Mouse (Mus musculus): ENCODE data around the gene Socs1.

Socs1 gene

DNA sequence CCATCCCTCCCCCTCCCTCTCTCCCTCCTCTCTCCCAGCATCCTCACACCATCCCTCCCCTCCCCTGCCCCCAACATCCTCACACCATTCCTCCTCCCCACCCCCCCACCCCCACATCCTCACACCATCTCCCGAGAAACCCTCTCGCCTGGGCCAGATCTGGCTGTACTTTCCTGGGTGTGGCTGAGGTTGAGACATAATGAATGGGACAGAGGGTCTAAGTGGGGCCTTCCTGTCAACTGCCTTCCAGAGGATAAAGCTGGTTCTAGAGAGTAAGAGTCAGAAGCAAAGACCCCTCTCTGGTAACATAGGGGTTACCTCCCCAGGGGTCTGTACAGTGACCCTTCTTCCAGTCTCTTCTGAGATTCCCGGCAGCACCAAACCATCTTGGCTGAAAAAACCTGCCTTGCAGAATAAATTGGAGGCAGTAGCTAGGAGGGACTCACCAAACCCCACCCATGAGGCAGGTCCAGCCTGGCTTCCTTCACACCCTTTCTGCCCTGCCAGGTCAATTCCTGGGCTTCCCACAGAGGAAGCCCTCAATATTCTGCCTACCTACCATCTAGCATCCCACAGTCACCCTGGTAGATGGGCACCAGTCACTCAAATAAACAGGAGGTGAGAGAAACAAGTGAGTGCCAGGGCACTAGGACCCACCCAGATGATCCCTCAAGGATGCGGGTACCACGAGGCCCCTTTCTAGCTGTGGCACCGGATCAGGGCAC lies 21.6 kb downstream of the Socs1 start:
- DNase-seq (ENCODE audit: low spot score in 2 of 2) = no peak

DNA sequence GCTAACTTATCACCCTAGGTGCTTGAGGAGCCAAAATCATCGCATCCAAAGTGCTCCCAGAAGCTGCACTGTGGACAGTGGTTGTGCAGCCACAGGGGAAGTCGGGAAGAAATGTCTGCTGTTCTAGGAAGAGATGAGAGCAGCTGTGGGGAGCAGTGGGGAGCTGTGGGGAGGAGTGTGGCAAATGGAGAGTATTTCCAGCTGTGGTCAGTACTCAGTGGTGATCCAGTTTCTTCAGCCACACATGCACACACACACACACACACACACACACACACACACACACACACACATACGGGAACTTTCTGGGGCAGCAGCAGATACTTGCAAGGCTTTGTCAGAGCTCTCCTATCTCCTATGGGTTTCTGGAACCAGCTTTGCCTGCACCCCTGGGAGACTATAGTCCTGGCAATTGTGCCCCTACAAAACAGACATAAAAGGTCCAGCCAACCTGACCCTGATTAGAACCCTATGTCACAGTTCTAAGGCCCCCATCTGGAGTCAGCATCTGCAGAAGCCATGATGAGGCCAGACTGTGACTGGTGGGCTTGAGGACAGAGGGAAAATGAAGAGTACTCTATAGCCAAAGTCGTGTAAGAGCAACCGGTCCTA lies 22.7 kb downstream of the Socs1 start:
- no peak for DNase-seq (ENCODE audit: low spot score in 2 of 2)

DNA sequence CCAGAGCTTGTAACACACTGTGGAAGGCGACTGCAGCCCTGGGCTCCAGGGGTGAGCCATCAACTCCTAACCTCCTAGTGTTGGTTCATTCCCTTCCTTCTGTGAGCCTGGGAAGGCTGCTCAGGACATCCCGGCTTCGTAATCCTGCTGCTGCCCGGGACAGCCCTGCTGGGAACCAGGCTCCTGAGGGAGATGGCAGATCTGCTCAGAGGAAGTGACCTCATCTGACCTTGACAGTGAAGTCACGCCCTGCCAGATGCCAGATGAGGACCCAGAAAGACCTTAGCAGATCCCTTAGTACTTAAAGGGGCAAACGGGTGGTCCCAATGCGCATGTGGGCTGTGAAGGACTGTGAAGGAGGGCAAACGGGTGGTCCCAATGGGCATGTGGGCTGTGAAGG lies 24.2 kb downstream of the Socs1 start:
- DNase-seq (ENCODE audit: low spot score in 2 of 2) = no peak

DNA sequence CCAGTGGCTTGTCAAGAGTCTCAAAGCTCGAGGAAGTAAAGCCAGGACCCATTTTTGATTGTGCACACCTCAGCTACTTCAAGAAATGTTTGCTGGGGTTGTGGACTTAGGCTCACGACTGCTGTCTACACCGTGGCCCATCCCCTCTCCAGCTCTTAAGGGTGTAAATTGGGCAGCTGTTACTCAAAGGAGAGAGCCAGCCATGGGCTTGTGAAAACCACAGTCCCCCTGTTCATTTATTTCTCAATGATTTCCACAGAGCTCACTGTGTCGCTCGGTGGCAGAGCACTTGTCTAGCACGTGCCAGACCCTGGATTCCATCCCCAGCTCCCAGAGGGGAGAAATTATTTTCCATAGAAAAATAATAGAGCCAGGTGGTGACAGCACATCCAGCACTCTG lies 29.2 kb downstream of the Socs1 start:
- DNase-seq (ENCODE audit: low spot score in 2 of 2) = no peak

GRCm38 (mm10) chr16:10754521-10755296 lies 30.6 kb downstream of the Socs1 start:
- DNase-seq (ENCODE audit: low spot score in 2 of 2) = no peak

GRCm38 (mm10) chr16:10749824-10750223 lies 35.5 kb downstream of the Socs1 start:
- peak; percentile 20 to 23 for DNase-seq (ENCODE audit: low spot score in 2 of 2)

DNA sequence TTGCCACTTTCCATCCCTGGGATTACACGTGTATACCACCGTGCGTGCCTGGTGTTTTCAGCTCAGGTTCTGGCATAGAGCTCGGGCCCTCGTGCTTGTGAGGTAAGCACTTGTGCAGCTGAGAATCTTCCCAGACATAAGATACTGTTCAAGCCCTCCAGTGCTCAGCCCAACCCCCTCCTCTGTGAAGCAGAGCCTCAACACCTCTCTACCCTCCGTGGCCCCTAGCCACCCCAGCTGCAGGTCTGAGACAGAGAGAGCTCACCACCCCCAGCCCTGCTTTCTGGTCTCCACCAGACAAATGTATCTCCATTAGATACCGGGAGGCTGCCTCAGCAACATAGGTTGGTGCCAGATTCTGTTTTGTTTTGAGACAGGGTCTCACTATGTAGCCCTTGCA lies 36.1 kb downstream of the Socs1 start:
- DNase-seq (ENCODE audit: low spot score in 2 of 2) = no peak

DNA sequence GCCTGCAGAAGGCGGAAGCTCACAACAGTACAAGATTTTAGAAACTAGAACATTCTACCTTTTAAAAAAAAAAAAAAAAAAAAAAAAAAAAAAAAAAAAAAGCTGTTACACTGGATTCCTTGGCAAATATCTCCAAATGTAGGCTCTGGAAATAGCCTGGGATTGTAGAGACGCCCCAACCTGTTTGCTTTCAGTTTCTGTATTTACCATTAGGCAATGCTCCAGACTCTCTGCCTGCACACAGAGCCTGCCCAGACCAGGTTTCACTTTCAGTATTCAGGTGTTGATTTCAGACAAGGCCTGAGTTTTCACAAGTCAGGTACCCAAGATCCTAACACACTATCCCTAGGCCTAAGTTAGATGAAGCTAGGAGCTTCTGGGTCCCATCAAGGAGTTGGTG lies 44.3 kb downstream of the Socs1 start:
- no peak for DNase-seq (ENCODE audit: low spot score in 2 of 2)

GRCm38 (mm10) chr16:10739854-10740398 lies 45.4 kb downstream of the Socs1 start:
- no peak for DNase-seq (ENCODE audit: low spot score in 2 of 2)

DNA sequence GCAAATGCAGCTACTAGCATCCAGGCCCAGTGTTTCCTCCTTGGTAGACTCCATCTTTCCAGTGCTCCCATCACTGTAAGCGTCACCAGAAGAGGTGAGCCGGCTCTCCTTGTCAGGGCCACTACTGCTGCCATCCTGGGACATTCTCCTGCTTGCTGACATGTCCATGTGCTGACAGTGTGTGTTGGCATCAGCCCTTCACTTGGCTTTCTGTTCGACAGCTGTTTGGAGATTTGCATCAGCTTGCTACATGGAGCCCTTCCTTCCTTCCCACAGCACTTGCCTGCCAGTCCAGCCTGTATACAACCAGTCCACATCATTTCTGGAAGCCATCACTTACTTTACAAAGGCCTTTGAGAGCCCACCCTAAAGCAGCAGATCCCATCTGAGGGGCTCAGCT lies 46.5 kb downstream of the Socs1 start:
- DNase-seq (ENCODE audit: low spot score in 2 of 2) = no peak

DNA sequence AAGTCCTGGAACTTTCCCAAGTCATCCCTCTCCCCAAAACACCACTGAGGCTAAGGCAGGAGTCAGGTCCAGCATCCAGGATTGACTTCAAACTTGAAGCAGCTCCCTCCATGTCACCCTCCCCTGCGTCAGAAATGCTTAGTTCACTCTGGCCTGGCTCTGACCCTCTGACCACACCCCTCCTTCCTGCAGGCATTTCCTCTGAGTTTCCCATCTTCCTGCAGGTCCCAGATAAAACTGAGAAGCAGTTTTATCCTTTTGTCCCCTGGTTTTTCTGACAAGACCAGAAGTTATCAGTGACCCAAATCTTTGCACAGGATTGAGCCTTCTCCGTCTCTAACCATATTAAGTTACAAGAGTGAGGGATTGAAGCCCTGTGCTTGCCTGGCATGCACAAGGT lies 47.8 kb downstream of the Socs1 start:
- no peak for DNase-seq (ENCODE audit: low spot score in 2 of 2)

GRCm38 (mm10) chr16:10736364-10736763 lies 49.0 kb downstream of the Socs1 start:
- DNase-seq (ENCODE audit: low spot score in 2 of 2) = no peak

GRCm38 (mm10) chr16:10735781-10736180 lies 49.6 kb downstream of the Socs1 start:
- no peak for DNase-seq (ENCODE audit: low spot score in 2 of 2)

DNA sequence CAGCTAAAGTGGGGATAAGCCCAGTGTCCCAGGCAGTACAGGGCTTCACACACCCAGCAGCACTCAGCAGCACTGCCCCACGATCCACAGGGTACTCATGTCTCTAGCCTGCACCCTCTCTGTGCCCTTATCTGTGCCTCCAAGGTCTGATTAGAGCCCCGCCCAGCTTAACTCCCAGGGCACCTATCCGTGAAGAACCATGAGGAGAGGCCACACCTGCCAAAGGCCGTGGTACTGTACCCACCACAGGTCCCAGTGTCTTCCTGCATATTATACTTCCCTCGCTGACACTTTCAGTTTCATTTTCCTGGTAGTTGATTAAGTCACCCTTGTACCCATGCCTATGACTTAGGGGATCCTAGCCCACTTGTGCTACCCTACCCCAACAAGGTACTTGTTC lies 52.9 kb downstream of the Socs1 start:
- DNase-seq (ENCODE audit: low spot score in 2 of 2) = no peak
